Mouse (Mus musculus): ENCODE measurements around the gene Tlx3. TPM values are rescaled to one million over a fixed set of nuclear protein-coding genes. Genes with fewer than 3 reads are reported as not detected.
A peak's percentile ranks its signal among the peaks of the same experiment; 100 is the strongest.

Tlx3 gene
- total RNA-seq (2021): not detected
- long read RNA-seq, experiment 1, partial matches to known transcripts: 1 of 1 reads
- long read RNA-seq, experiment 1, other reads (novel, unspliced or antisense): 0 of 1 reads
- long read RNA-seq, experiment 2: 0 reads

DNA sequence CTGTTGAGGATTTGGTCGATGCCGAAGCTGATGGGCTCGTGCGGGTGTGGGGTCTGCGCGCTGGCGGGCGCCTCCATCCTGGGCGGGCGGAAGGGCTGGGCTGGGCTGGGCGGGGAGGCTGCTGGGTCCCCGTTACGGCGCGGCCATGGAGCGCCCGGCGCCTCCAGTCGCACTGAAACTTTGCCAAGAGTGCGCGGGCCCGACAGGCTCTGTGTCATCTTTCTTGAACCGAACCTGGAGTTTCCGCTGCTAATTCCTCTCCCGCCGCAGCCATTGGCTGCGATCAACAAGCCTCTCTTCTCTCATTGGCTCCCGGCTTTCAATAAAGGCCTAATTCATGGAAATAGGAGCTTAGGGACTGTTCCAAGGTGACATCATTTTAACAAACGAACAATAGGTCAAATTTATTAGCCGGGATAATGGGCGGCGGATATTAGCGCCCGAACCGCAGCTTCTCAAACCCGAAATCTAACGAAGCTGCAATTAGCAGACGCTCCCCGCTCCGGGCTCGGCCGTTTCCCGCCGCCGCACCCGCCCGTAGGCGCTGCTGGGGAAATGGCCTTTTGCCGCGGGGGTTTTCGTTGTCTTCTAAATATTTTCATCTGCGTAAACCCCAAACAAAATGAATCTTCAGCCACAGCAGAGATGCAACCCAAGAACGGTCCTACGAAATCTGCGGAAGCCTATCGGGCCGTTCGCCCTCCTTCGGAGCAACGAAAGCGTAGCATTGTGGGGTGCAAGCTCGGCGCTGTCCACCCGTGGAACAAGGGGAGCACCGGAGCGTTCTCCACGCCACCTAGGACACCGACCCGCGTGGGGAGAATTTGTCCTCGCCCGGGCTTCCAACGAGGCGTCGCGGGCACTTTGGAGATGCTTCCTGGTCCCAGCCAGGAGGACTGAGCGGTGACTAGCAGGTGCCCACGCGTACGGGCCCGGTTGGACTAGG, at the start of gene Tlx3:
Tlx3 (minus strand) TSS at position 207 of the 946 bp plus-strand sequence.
- DNase-seq (ENCODE audit: low spot score in 2 of 2): no peak

GRCm38 (mm10) chr11:33240295-33240694, 36.9 kb upstream of the Tlx3 start:
- DNase-seq (ENCODE audit: low spot score in 2 of 2): no peak

GRCm38 (mm10) chr11:33234134-33234533, 30.7 kb upstream of the Tlx3 start:
- DNase-seq (ENCODE audit: low spot score in 2 of 2): no peak

GRCm38 (mm10) chr11:33232056-33232455, 28.7 kb upstream of the Tlx3 start:
- DNase-seq (ENCODE audit: low spot score in 2 of 2): no peak

DNA sequence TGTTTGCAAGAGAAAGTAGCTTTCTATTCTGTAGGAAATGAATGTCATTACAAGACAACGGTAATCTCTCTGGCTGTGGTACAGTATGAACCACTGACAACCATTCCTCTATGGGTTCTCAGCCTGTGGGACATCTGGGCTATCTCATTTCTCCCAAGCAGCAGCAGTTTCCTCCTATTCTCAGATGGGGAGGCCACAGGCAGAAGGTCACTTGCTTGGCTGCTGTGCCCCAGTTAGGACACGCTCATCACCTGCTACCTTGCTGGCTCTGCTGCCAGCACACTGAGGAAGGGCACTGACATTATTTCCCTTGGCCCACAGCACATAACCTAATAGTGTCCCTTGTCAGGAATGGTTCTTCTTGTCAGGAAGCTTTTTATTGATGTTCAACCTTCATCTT, 24.8 kb upstream of the Tlx3 start:
- no peak for DNase-seq (ENCODE audit: low spot score in 2 of 2)

DNA sequence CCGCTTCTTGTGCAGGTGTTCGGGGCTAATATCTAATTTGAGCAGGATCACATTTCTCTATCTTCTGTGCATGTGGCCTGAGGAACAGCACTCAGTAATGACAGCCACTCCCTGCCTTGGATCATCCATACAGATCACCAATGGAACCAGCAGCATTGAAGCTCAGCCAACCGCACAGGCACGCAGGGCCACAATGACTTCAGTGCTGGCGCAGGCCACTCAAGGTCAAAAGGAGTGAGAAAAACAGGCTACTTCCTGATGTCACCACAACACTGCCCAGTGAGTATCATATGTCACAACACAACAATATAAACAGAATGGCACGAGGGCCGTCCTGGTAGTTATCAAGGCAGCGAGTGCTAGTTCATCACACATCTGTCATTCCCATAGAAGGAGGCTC, 23.1 kb upstream of the Tlx3 start:
- DNase-seq (ENCODE audit: low spot score in 2 of 2): no peak

GRCm38 (mm10) chr11:33221566-33222365, 18.4 kb upstream of the Tlx3 start:
- peak; percentile 26 to 41 for DNase-seq (ENCODE audit: low spot score in 2 of 2)

GRCm38 (mm10) chr11:33220763-33221162, 17.4 kb upstream of the Tlx3 start:
- DNase-seq (ENCODE audit: low spot score in 2 of 2): no peak

GRCm38 (mm10) chr11:33217384-33218079, 14.1 kb upstream of the Tlx3 start:
- DNase-seq (ENCODE audit: low spot score in 2 of 2): no peak

GRCm38 (mm10) chr11:33207411-33207810, 4.0 kb upstream of the Tlx3 start:
- DNase-seq (ENCODE audit: low spot score in 2 of 2): no peak

DNA sequence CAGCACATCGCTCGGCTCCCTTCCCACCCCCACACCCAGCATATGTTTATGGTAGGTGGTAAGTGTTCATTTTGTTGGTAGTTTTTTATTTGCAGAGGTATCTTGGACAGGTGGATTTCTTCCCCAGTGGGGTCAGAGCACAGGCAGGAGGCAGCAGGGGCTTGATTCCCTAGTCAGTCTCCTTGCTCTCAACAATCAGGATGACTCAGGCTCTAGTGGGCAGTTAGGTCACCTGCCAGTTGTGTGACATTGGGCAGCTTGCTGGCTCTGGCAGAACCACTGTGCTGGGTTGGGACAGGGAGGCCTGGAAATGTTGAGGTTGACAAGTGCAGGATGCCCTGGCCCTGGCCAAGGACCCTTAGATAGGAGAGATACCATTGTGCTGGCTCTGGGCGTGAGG, 1.6 kb upstream of the Tlx3 start:
- no peak for DNase-seq (ENCODE audit: low spot score in 2 of 2)

- no peak for DNase-seq (ENCODE audit: low spot score in 2 of 2)
Observed at GRCm38 (mm10) chr11:33204329-33204705, 928 bp upstream of the Tlx3 start.

DNA sequence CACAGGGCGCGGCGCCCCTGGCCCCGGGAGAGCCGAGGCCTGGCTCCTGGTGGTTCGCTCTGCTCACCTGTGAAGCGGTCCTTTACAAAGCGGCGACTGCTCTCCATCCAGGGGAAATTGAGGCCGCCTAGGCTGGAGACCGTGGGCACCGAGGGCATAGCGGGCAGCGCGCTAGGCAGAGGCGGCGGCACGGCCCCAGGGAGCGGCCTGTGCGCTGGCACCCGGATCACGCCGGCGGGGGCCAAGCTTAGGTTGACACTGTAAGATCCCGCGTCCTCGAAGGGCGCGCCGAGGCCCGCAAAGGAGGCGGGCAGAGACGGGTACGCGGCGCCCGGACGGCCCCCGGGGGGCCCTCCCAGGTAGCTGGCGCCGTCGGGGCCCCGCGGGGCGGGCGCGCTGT, 417 bp downstream of the Tlx3 start:
- no peak for DNase-seq (ENCODE audit: low spot score in 2 of 2)

- DNase-seq (ENCODE audit: low spot score in 2 of 2): no peak
Observed at GRCm38 (mm10) chr11:33202296-33202695, 1.1 kb downstream of the Tlx3 start.

DNA sequence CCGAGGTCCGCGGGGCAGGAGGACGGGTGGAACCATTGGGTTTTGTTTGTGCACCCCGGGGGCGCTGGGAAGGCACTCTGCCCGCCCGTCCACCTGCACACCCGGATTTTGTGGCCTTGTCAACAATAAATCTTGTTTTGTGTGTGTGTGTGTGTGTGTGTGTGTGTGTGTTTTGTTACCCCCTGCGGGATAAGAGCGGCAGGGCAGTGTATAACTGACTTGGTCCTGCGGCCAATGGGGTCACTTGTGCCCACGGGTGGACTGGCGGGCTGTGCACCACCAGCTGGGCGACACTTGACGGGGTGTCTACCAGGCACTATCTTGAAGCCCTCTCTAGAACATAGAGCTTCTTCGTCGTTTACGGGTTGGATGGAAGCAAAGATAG, 1.8 kb downstream of the Tlx3 start:
- DNase-seq (ENCODE audit: low spot score in 2 of 2): no peak

- DNase-seq (ENCODE audit: low spot score in 2 of 2): no peak
Observed at GRCm38 (mm10) chr11:33200764-33201625, 2.4 kb downstream of the Tlx3 start.

- DNase-seq (ENCODE audit: low spot score in 2 of 2): no peak
Observed at GRCm38 (mm10) chr11:33199906-33200763, 3.3 kb downstream of the Tlx3 start.

GRCm38 (mm10) chr11:33199117-33199514, 4.3 kb downstream of the Tlx3 start:
- DNase-seq (ENCODE audit: low spot score in 2 of 2): no peak

- DNase-seq (ENCODE audit: low spot score in 2 of 2): no peak
Observed at GRCm38 (mm10) chr11:33198351-33199116, 4.9 kb downstream of the Tlx3 start.

Measured in left cerebral cortex, adult 18-20 months (tissue).